Mouse (Mus musculus) cortical plate, adult 2 months (tissue): ENCODE results near the gene Ralgps2. TPM values are rescaled to one million over a fixed set of nuclear protein-coding genes. Genes with fewer than 3 reads are reported as not detected.

Experiments
- H3K27ac ChIP-seq: fragments of 200-500 bp; 2 replicates; pipeline ENCODE4 v1.5.1; 2012; ENCODE audit warnings: low read length, control low read depth, inconsistent platforms; ENCODE audit not compliant: insufficient read depth
- H3K4me1 ChIP-seq: fragments of 200-500 bp; 2 replicates; pipeline ENCODE4 v1.6.1; 2011; ENCODE audit warnings: low read length; ENCODE audit not compliant: control insufficient read depth, insufficient read depth
- H3K4me3 ChIP-seq: fragments of 200-500 bp; 2 replicates; pipeline ENCODE4 v1.5.1; 2011; ENCODE audit warnings: mild to moderate bottlenecking, low read length, control low read depth; ENCODE audit not compliant: insufficient read depth
- CTCF ChIP-seq: fragments of 200-500 bp; IDR thresholded peaks from 2 replicates; pipeline ENCODE4 v1.5.1; 2011; ENCODE audit warnings: mild to moderate bottlenecking, control low read depth, low read length; ENCODE audit not compliant: insufficient read depth; ENCODE audit errors: extremely low read depth
- POLR2A ChIP-seq: fragments of 200-500 bp; IDR thresholded peaks from 2 replicates; pipeline ENCODE4 v1.6.1; 2011; ENCODE audit warnings: mild to moderate bottlenecking, low read length, control low read depth; ENCODE audit not compliant: insufficient read depth; ENCODE audit errors: extremely low read depth
- polyA plus RNA-seq: library from polyadenylated mRNA; depleted of rRNA; stranded (reverse); fragments of >200 nt; gene quantifications from 2 replicates; pipeline ENCODE4 v1.2.3, GENCODE M21; 2012

Ralgps2 gene
- polyA plus RNA-seq, 1 experiment, result 17.9 TPM

GRCm38 (mm10) chr1:156972391-156972790, 33.0 kb upstream of the Ralgps2 start:
- Histone ChIP-seq H3K4me1 (no peaks in the 10 kb centered on the region), H3K4me3 (no peak overlapping the region), H3K27ac (no peak overlapping the region)
- TF ChIP-seq POLR2A (no peak), CTCF (no peak)

DNA sequence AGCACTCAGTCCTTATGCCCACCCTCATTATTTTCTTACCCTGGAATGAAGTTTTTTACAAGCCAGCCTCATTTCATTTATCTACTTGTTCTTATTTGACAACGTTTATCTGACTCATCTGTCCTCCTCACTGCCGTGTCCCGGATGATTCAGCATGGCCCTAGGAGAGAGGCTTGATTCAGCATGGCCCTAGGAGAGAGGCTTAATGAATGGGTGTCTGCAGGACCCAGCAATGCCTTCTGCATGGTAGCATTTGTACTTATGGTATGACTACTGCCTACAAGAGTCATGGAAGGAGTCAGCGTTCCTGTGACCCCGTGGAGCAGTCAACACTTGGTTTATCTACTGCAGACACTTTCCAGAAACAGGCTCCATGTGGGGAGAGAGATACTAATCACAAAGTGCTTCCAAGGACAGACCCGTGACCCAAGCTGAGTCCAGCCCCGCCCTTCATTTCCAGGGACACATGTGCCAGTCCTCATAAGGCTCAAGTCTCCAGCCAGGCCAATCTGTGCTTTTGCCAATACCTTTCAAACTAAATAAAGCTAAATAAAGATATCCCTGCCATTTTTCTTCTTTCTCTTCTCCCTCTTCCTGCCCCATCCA, 31.9 kb upstream of the Ralgps2 start:
- Histone ChIP-seq H3K27ac (no peak overlapping the region), H3K4me3 (no peak overlapping the region), H3K4me1 (no peaks in the 10 kb centered on the region)
- no peak for TF ChIP-seq POLR2A
- no peak for TF ChIP-seq CTCF

DNA sequence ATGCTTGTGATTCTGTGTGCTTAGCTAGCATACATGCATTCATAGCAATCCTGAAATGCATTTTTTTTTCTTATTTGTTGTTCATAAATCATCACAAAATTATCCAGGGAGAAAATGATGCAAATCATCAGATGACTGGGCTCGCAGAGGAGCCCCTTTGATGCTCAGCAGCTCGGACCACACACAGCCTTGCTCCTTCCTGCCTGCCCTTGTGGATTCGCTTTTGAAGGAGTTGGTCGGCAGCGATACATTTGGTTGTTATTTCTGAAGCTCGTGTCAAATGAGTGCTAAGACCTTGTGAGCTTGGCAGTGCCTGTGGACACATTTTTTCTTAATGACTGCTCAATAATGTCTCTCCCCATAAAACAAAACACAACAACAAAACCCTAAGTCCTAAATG, 31.2 kb upstream of the Ralgps2 start:
- TF ChIP-seq CTCF (no peak), POLR2A (no peak)
- Histone ChIP-seq H3K27ac (no peak overlapping the region), H3K4me3 (no peak overlapping the region), H3K4me1 (no peaks in the 10 kb centered on the region)

- H3K4me3 ChIP-seq, result no peak overlapping the region
- H3K4me1 ChIP-seq, result no peaks in the 10 kb centered on the region
- TF ChIP-seq CTCF (no peak), POLR2A (no peak)
- no peak overlapping the region for H3K27ac ChIP-seq
Measured at GRCm38 (mm10) chr1:156968107-156968506, 28.7 kb upstream of the Ralgps2 start.

- no peaks in the 10 kb centered on the region for H3K4me1 ChIP-seq
- no peak overlapping the region for H3K27ac ChIP-seq
- no peak overlapping the region for H3K4me3 ChIP-seq
- TF ChIP-seq CTCF, result no peak
Measured at GRCm38 (mm10) chr1:156964586-156964932, 25.1 kb upstream of the Ralgps2 start.

- Histone ChIP-seq H3K27ac (no peak overlapping the region), H3K4me3 (no peak overlapping the region), H3K4me1 (no peaks in the 10 kb centered on the region)
- TF ChIP-seq POLR2A (no peak), CTCF (no peak)
Measured at GRCm38 (mm10) chr1:156963871-156964585, 24.6 kb upstream of the Ralgps2 start.

DNA sequence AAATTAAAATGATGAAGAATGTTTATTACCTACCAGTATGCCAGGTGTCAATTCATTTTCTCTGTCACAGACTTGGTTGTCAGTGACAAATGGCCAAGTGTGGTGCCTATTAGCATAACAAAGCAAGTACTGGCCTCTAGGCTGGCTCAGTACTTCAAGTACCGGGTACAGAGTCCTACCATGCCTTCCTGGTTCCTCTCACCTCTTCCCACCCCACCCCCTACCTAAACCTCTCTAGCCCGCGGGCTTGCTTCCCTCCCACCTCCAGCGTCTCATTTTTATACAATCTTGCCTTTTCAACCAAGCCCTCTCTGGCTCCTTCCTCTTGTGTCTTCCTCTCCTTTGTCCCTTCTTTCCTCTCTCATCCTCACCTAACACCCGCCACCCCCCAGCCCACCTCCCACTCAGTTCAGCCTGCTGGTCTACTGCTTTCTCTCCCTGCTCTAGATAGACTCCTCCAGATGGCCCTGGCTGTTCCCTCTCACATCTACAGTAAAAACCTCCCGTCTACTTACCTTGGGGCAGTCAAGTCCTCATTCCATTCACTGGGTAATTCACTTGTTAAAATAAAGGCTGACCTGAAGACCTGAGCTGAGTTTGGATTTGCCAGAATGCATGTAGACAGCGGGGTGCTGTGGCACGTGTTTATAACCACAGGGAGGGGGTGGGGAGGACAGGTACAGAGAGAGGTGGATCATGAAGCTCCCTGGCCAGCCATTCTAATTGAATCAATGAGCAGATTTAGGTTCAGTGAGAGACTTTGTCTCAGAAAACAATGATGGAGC, 22.2 kb upstream of the Ralgps2 start:
- H3K27ac ChIP-seq, result no peak overlapping the region
- no peaks in the 10 kb centered on the region for H3K4me1 ChIP-seq
- TF ChIP-seq POLR2A (no peak), CTCF (no peak)
- no peak overlapping the region for H3K4me3 ChIP-seq

DNA sequence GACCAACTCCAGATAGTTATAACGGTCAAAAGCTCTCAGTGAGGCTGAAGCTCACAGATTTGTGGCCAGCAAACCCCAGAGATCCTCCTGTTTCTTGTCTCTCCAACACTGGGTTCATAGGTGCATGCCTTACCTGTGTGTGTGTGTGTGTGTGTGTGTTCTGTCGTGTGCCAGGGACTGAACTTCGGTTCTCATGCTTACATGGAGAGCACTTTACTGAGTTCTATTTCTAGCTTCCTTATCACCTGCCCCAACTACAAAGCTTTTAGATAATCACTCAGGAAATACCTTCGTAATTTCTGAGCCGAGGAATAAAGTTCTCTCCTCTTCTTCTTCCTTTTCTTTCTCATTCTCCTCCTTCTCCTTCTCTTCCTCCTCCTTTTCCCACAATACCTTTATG, 19.6 kb upstream of the Ralgps2 start:
- TF ChIP-seq CTCF (no peak), POLR2A (no peak)
- Histone ChIP-seq H3K4me1 (no peaks in the 10 kb centered on the region), H3K4me3 (no peak overlapping the region)

DNA sequence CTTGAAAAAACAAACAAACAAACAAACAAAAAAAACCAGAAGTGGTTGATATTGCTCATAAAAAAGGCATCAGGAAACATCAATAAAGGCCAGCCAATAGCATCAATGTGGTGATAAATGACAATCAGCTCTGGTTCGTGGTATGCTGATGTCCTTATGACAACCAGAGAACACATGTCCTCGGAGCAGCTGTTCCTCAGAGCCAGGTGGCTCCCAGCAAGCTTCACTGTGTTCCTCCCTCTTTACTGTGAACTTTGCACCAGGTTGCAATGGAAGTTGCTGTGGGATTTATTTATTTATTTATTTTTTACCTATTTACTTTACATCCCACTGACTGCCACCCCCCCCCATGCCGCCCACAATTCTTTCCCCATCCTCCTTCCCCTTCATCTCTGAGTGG, 17.9 kb upstream of the Ralgps2 start:
- Histone ChIP-seq H3K4me1 (no peaks in the 10 kb centered on the region), H3K4me3 (no peak overlapping the region), H3K27ac (no peak overlapping the region)
- TF ChIP-seq POLR2A (no peak), CTCF (no peak)

More for the DNA sequence above, 19.6 kb upstream of the Ralgps2 start:
- no peak overlapping the region for H3K27ac ChIP-seq

DNA sequence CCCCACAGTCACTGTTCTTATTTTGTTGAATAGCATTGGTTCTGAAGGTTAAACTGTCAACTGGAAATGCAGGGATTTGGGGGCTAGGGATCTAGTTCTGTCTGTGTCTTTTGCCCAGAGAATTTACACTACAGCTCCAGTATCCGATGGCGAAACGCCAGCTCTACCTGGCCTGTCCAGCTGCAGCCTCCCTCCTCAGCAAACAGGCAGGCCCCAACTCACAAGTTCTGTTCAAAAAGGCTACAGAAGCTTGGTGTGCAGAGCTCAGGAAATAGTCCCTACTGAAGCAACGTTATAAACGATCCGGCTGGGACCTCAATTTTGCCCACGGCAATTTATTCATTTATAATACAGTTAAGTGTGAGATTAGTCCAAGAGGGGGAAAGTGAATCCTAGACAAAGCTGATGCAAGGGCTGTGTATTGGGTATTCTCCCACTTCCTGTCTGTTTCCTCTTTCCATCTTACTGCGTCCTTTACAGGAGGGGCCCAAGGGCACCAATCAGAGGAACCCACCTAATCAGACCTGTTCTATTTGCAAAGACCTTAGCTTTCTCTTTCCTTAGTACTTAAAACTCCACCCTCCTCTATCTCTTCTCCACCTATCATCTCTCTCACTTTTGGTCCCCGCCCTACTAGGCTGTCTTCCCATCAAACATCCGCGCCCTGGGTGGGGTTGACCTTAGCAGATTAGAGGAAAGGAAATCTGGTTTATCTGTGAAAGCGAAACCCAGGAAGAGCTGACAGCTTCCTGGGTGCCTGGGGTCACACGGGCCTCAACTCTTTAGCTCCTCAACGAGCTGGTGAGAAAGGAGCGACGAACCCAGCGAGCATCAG, 16.7 kb upstream of the Ralgps2 start:
- Histone ChIP-seq H3K27ac (no peak overlapping the region), H3K4me3 (no peak overlapping the region), H3K4me1 (no peaks in the 10 kb centered on the region)
- TF ChIP-seq CTCF, result no peak
- TF ChIP-seq POLR2A, result no peak
